Mouse (Mus musculus) olfactory bulb, adult 2 months (tissue): ENCODE measurements around the gene Utrn.

Experiments
- CTCF ChIP-seq: fragments of 200-500 bp; IDR thresholded peaks from 2 replicates; pipeline ENCODE4 v1.5.1; 2012; ENCODE audit warnings: low read depth, mild to moderate bottlenecking, low read length, moderate library complexity; ENCODE audit not compliant: insufficient read depth
- POLR2A ChIP-seq: fragments of 200-500 bp; IDR thresholded peaks from 2 replicates; pipeline ENCODE4 v1.6.1; 2012; ENCODE audit warnings: mild to moderate bottlenecking, low read depth, low read length, moderate library complexity; ENCODE audit not compliant: insufficient read depth

DNA sequence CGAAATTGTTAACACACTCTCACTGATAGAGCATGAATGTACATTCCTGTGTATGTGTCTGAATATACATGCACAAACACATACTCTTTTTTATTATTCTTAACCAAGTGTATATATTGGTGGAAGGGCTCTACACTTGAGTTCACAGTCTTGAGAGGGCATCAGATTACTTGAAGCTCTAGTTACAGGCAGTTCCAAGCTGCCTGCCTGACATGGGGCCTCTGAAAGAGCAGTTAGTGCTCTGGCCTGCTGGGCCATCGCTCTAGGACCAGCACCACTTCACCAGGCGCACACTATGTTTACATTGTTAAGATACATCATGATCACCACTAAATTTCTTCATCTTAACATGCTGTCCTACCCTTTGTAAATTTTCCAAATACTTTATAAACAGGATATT is 216.2 kb downstream of the Utrn start:
- TF ChIP-seq CTCF (no peak), POLR2A (no peak)
